Mouse (Mus musculus) kidney, adult 2 months (tissue): ENCODE data around the gene Tmem11.

Source experiments
- CTCF ChIP-seq: fragments of 200-500 bp; conservative IDR thresholded peaks from 2 replicates; pipeline ENCODE4 v1.5.1; 2011; ENCODE audit warnings: low read depth, mild to moderate bottlenecking, control low read depth, low read length, moderate library complexity, mixed read lengths; ENCODE audit not compliant: insufficient read depth, insufficient read length
- POLR2A ChIP-seq: fragments of 200-500 bp; IDR thresholded peaks from one replicate; pipeline ENCODE4 v1.6.1; 2011; ENCODE audit warnings: low read depth, low read length, control low read depth

DNA sequence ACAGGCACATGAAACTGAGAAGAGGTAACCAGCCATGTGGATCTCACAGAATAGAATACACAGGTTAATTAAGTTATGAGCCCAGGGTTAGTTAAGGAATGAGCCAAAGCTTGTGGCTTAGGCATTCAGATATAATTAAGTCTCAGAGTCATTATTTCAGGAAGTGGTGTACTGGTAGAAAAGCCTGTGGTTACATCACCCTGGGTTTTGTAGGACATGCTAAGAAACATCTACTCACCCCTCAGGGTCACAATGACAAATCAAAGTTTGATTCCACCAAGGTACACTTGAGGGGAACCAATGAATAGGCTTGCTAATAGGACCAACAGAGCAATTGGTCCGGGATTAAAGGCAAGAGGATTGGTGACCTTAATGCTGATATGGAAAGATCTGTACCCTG, 52.4 kb downstream of the Tmem11 start:
- no peak for TF ChIP-seq CTCF
- TF ChIP-seq POLR2A, result no peak
